Mouse (Mus musculus) G1E (cell line): Measurements from ENCODE around the gene Trip12. TPM values are rescaled to one million over a fixed set of nuclear protein-coding genes. Genes with fewer than 3 reads are reported as not detected.

ENCODE experiments used
- ATAC-seq: 2 replicates; pipeline ENCODE4 v1.8.0; 2016; ENCODE audit warnings: mild to moderate bottlenecking; ENCODE audit not compliant: insufficient number of reproducible peaks, poor library complexity, low FRiP score, severe bottlenecking; ENCODE audit errors: extremely low read depth
- DNase-seq: peaks from one replicate; pipeline ENCODE4 v3.0.0; 2012; ENCODE audit warnings: low spot score
- H3K27me3 ChIP-seq: 2 replicates; pipeline ENCODE4 v1.6.1; 2012; ENCODE audit warnings: mild to moderate bottlenecking, low read length, inconsistent platforms; ENCODE audit not compliant: insufficient read depth
- H3K36me3 ChIP-seq: replicated peaks from 2 replicates; pipeline ENCODE3; 2012; ENCODE audit warnings: mild to moderate bottlenecking, inconsistent platforms
- H3K4me1 ChIP-seq: 2 replicates; pipeline ENCODE4 v1.6.1; 2012; ENCODE audit warnings: low read depth, low read length, inconsistent platforms, mixed read lengths; ENCODE audit not compliant: insufficient read depth
- H3K4me3 ChIP-seq: 2 replicates; pipeline ENCODE4 v1.5.1; 2012; ENCODE audit warnings: low read depth, mild to moderate bottlenecking, inconsistent platforms, low read length, moderate library complexity, mixed read lengths
- H3K9me3 ChIP-seq: replicated peaks from 2 replicates; pipeline ENCODE4 v1.6.1; 2012; ENCODE audit warnings: inconsistent platforms
- CTCF ChIP-seq: IDR thresholded peaks from 2 replicates; pipeline ENCODE4 v1.5.1; 2012; ENCODE audit warnings: low read depth, low read length, inconsistent platforms, mixed read lengths
- GATA1 ChIP-seq: IDR thresholded peaks from 2 replicates; pipeline ENCODE4 v1.6.1; 2012; ENCODE audit warnings: borderline replicate concordance, low read length, inconsistent platforms, mixed read lengths
- GATA2 ChIP-seq: IDR thresholded peaks from 2 replicates; pipeline ENCODE4 v1.6.1; 2012; ENCODE audit warnings: low read depth, low read length, inconsistent platforms, borderline replicate concordance
- POLR2AphosphoS5 ChIP-seq: IDR thresholded peaks from 2 replicates; pipeline ENCODE4 v1.6.1; 2012; ENCODE audit warnings: low read depth, low read length, inconsistent platforms; ENCODE audit not compliant: insufficient replicate concordance
- TAL1 ChIP-seq: conservative IDR thresholded peaks from 2 replicates; pipeline ENCODE4 v1.6.1; 2012; ENCODE audit warnings: low read depth, low read length, inconsistent platforms, mixed read lengths
- polyA plus RNA-seq: library from polyadenylated mRNA; stranded (reverse); fragments of >175 nt; gene quantifications from 2 replicates; pipeline ENCODE4 v1.2.3, GENCODE M21; 2012
- total RNA-seq, 2 experiments: library from RNA; stranded (forward) in 1 of 2; stranded (reverse) in 1 of 2; fragments of 200-1000 nt in 1 of 2; fragments of >200 nt in 1 of 2; fragmentation: Nextera tagmentation in 1 of 2; gene quantifications; 2 replicates each; pipeline ENCODE4 v1.2.3; 2014 to 2017

Gene Trip12
- total and polyA plus RNA-seq, 3 experiments, result 111 to 696 (median 620) TPM

DNA sequence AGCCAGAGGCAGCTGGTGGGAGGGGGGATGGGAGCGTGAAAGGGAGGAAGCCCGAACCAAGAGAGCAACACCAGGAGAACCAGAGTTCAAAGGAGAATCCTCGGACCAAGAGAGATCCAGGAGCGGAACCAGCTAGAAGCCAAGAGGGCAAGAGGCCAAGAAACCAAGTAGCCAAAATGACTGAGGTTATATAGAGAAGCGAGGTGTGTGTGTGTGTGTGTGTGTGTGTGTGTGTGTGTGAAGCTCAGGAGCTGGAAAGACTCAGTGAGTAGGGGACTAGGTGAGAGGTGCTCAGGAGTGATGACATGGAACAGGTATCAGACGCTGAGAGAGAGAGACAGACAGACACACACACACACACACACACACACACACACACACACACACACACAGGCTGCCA is 30.8 kb upstream of the Trip12 start:
- TF ChIP-seq POLR2AphosphoS5, result no peak
- no peak for TF ChIP-seq GATA2
- no peak for TF ChIP-seq GATA1
- TF ChIP-seq TAL1, result no peak
- H3K9me3 ChIP-seq, result no peaks in the 10 kb centered on the region
- H3K36me3 ChIP-seq, result no peaks in the 10 kb centered on the region
- no peaks in the 10 kb centered on the region for H3K27me3 ChIP-seq
- H3K4me1 ChIP-seq, result peaks cover 49% of the 10 kb centered on the region
- ATAC-seq, result no peak
- no peak for DNase-seq
- H3K4me3 ChIP-seq, result no peak overlapping the region

DNA sequence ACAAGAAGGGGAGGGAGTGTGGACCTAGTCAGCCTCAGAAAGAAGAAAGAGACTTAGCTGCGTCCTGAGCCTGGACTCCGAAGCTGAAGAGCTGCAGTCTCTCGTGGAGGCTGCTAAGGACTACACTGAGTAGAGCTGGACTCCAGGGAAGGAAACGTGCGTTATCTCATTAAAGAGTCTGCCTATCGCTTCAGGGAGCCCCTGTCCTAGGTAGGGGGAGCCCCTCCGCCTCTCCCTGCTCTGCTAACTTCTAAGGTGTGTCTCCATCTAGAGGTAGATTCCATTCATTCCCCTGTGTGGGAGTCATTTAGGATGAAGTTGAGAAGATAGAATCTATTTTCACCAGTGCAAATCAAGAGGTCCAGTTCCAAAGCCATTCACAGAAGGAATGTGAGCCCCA is 29.2 kb upstream of the Trip12 start:
- Histone ChIP-seq H3K27me3 (no peaks in the 10 kb centered on the region), H3K4me3 (peak overlapping the region; percentile 53; the same call in 1 of the 2 replicates), H3K36me3 (no peaks in the 10 kb centered on the region), H3K4me1 (peaks cover 56% of the 10 kb centered on the region), H3K9me3 (no peaks in the 10 kb centered on the region)
- TF ChIP-seq GATA1, result no peak
- TF ChIP-seq POLR2AphosphoS5, result no peak
- TF ChIP-seq GATA2, result no peak
- no peak for TF ChIP-seq CTCF
- no peak for TF ChIP-seq TAL1
- DNase-seq (peak; percentile 65), ATAC-seq (peak; percentile 72)

DNA sequence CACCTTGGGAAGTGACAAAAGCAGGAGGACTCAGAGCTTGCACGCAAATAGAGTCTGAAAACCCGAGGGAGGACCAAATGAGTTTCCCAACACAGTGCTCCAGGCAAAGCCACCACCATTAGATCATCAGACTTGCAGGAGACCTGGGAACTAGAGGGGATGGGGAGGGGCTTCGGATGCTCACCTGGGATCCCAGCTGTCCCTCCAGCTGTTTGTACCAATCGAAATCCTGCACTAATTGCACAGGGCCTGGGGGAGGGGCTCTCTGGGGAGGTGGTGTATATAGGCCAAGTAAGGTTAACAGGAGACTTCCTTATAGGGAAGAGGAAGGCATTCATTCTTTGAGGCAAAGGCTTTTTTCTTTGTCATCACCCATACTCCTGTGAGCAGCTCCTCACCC is 28.5 kb upstream of the Trip12 start:
- DNase-seq (no peak), ATAC-seq (no peak)
- Histone ChIP-seq H3K27me3 (no peaks in the 10 kb centered on the region), H3K36me3 (no peaks in the 10 kb centered on the region), H3K4me3 (no peak overlapping the region; the same call in 1 of the 2 replicates), H3K4me1 (peaks cover 57% of the 10 kb centered on the region), H3K9me3 (no peaks in the 10 kb centered on the region)
- TF ChIP-seq GATA1 (no peak), CTCF (no peak), GATA2 (no peak), TAL1 (no peak), POLR2AphosphoS5 (no peak)

DNA sequence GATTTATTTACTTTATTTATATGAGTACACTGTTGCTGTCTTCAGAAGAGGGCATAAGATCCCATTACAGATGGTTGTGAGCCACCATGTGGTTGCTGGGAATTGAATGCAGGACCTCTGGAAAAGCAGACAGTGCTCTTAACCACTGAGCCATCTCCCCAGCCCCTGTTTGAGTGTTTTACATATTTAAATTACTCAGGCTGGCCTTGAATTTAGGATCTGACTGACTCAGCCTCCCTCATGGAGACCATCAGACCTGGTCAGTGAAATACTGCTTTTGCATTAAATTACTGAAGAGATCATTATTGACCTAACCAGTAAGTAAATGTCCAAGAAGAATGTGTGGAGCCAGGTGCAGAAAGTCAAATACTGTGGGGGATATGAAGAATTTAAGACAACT is 28.0 kb upstream of the Trip12 start:
- Histone ChIP-seq H3K27me3 (no peaks in the 10 kb centered on the region), H3K36me3 (no peaks in the 10 kb centered on the region), H3K4me3 (no peak overlapping the region), H3K4me1 (peaks cover 56% of the 10 kb centered on the region), H3K9me3 (no peaks in the 10 kb centered on the region)
- DNase-seq (no peak), ATAC-seq (no peak)
- TF ChIP-seq GATA2 (no peak), POLR2AphosphoS5 (no peak), TAL1 (no peak), GATA1 (no peak)

DNA sequence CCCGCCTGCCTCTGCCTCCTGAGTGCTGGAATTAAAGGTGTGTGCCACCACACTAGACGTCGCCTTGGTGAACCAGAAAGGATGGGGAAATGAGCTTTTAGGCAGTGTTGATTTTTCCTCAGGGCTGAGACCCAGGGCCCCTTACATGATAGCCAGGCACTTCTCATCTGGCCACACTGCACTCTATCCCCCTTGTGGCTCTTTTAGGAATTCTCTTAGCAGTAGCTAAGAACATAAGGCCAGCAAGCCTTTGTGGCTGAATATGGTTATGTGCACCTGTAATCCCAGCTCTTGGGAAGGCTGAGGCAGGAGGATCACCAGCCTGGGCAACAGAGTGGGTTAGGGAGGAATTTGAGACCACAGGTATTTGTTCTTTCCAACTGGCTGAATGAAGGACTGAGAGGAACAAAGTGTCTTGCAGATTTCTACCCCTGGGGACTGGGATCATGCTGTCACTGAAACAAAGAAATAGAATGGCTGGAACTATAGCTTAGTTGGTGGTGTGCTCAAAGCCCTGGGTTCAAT is 26.5 kb upstream of the Trip12 start:
- TF ChIP-seq GATA2 (no peak), POLR2AphosphoS5 (no peak), TAL1 (no peak), GATA1 (no peak), CTCF (no peak)
- Histone ChIP-seq H3K4me1 (peaks cover 58% of the 10 kb centered on the region), H3K4me3 (no peak overlapping the region), H3K36me3 (no peaks in the 10 kb centered on the region), H3K27me3 (no peaks in the 10 kb centered on the region), H3K9me3 (no peaks in the 10 kb centered on the region)
- DNase-seq, result no peak
- no peak for ATAC-seq

DNA sequence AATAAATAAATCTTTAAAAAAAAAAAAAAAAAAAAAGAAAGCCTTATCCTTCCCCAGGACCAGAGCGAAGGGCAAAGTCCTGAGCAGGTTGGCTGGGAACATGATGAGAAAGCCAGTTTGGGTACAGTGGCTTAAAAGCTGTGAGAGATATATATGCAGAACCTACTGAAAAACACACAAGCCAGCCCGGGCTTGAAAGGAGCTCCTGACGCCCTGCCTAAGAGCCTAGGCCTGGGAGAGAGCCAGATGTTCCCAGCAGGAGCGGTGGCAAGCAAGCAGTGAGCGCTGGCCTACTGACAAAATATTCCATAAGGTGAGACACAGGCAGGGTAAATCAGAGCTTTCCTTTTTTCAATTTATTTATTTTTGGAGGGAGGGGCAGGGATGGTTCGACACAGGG is 25.9 kb upstream of the Trip12 start:
- no peaks in the 10 kb centered on the region for H3K9me3 ChIP-seq
- no peak for TF ChIP-seq CTCF
- TF ChIP-seq GATA2, result no peak
- no peak for TF ChIP-seq GATA1
- no peak for TF ChIP-seq POLR2AphosphoS5
- no peak for TF ChIP-seq TAL1

More for the DNA sequence above, 25.9 kb upstream of the Trip12 start:
- Histone ChIP-seq H3K27me3 (no peaks in the 10 kb centered on the region), H3K4me3 (no peak overlapping the region), H3K4me1 (peaks cover 59% of the 10 kb centered on the region), H3K36me3 (no peaks in the 10 kb centered on the region)
- DNase-seq (no peak), ATAC-seq (no peak)
